Mouse (Mus musculus) neural tube, embryonic 15.5 days (tissue): Measurements from ENCODE around the gene Esrra. TPM values are rescaled to one million over a fixed set of nuclear protein-coding genes. Genes with fewer than 3 reads are reported as not detected.
A peak's percentile ranks its signal among the peaks of the same experiment; 100 is the strongest.

Experiments used
- ATAC-seq: fragments of 200-750 bp; cut with Nextera tagmentation; 2 replicates; pipeline ENCODE4 v1.8.0; 2017; ENCODE audit warnings: mild to moderate bottlenecking, moderate TSS enrichment, moderate library complexity; ENCODE audit not compliant: low FRiP score
- H3K27ac ChIP-seq: fragments of 300-500 bp; sonication (generic); replicated peaks from 2 replicates; pipeline ENCODE4 v1.5.1; 2015; ENCODE audit warnings: mild to moderate bottlenecking, inconsistent platforms
- H3K27me3 ChIP-seq: fragments of 300-500 bp; sonication (generic); replicated peaks from 2 replicates; pipeline ENCODE4 v1.6.1; 2015; ENCODE audit warnings: inconsistent platforms
- H3K36me3 ChIP-seq: fragments of 300-500 bp; sonication (generic); 2 replicates; pipeline ENCODE4 v1.6.1; 2015; ENCODE audit warnings: inconsistent platforms
- H3K4me1 ChIP-seq: fragments of 300-500 bp; sonication (generic); 2 replicates; pipeline ENCODE4 v1.6.1; 2015; ENCODE audit warnings: inconsistent platforms
- H3K4me2 ChIP-seq: fragments of 300-500 bp; sonication (generic); 2 replicates; pipeline ENCODE4 v1.6.1; 2015; ENCODE audit warnings: inconsistent platforms, mild to moderate bottlenecking, moderate library complexity
- H3K4me3 ChIP-seq: fragments of 300-500 bp; sonication (generic); replicated peaks from 2 replicates; pipeline ENCODE4 v1.5.1; 2015; ENCODE audit warnings: mild to moderate bottlenecking, inconsistent platforms
- H3K9ac ChIP-seq: fragments of 300-500 bp; sonication (generic); replicated peaks from 2 replicates; pipeline ENCODE4 v1.6.1; 2015; ENCODE audit warnings: mild to moderate bottlenecking, inconsistent platforms
- H3K9me3 ChIP-seq: fragments of 300-500 bp; sonication (generic); replicated peaks from 2 replicates; pipeline ENCODE4 v1.6.1; 2016; ENCODE audit warnings: inconsistent platforms
- whole genome bisulfite sequencing: fragments of 180-500 bp; shearing (Covaris S2); methylation state at CpG from one replicate; pipeline ENCODE4 v1.1.7; 2015; ENCODE audit warnings: mixed read lengths; 5-methylcytosine and 5-hydroxymethylcytosine counted together
- microRNA-seq: library from miRNA; unstranded; fragments of <30 nt; microRNA quantifications from one replicate; pipeline ENCODE4, GENCODE M21; 2017
- polyA plus RNA-seq: library from polyadenylated mRNA; unstranded; fragments of >200 nt; fragmentation: Nextera tagmentation; extraction: Ambion mirVana; gene quantifications from 2 replicates; pipeline ENCODE4 v1.2.1, GENCODE M21; 2015

Gene Esrra
- polyA plus RNA-seq, 1 experiment from 2014 or later = 17.1 TPM

DNA sequence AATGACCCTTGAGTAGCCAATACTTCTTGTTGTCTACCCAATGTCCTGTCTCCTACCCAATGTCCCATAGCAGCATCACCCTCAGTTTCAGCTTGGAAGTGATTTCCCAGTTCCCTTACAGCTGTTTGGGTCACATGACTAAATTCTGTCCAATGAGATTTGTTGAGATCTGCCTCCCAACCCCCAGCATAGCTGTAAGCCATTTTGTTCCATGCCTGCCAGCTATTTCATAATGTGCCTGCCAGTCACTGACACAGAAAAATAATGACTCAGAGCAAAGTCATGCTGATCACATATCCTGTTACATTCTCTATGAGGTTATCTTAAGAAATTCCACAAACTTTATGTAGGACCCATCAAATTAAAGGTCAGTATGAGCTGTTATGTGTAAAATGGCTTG, 44.8 kb downstream of the Esrra start:
- Histone ChIP-seq H3K27ac (no peak overlapping the region), H3K4me1 (no peaks in the 10 kb centered on the region), H3K4me2 (no peak overlapping the region), H3K27me3 (no peaks in the 10 kb centered on the region), H3K9ac (no peak overlapping the region), H3K36me3 (no peaks in the 10 kb centered on the region), H3K4me3 (no peak overlapping the region), H3K9me3 (no peaks in the 10 kb centered on the region; the same call in 1 of the 2 replicates)
- ATAC-seq = no peak

DNA sequence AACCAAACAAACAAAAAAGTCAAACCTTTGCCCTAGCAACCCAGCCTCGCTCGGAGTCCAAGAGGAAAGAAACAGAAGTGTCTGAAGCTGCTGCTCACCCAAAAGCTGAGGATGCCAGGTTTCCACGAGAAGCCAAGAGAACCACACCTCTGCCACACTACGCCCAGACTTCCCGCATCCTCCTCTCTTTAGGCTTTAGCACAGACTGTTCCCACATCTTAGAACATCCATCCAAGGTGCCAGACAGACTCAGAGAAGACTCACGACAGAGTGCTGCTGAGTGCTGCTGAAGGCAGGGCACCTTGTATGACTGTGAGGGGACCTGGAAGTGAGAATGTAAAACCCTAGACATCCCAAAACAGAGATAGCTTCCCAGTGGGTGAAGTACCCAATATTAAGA, 45.8 kb downstream of the Esrra start:
- H3K36me3 ChIP-seq = no peaks in the 10 kb centered on the region
- H3K9ac ChIP-seq = no peak overlapping the region
- ATAC-seq = no peak
- H3K27ac ChIP-seq = no peak overlapping the region
- no peaks in the 10 kb centered on the region for H3K27me3 ChIP-seq
- no peak overlapping the region for H3K4me2 ChIP-seq
- WGBS = 91% methylated on average over 6 of the region's 6 CpGs
- H3K4me3 ChIP-seq = no peak overlapping the region
- no peaks in the 10 kb centered on the region; the same call in 1 of the 2 replicates for H3K9me3 ChIP-seq
- no peaks in the 10 kb centered on the region for H3K4me1 ChIP-seq

DNA sequence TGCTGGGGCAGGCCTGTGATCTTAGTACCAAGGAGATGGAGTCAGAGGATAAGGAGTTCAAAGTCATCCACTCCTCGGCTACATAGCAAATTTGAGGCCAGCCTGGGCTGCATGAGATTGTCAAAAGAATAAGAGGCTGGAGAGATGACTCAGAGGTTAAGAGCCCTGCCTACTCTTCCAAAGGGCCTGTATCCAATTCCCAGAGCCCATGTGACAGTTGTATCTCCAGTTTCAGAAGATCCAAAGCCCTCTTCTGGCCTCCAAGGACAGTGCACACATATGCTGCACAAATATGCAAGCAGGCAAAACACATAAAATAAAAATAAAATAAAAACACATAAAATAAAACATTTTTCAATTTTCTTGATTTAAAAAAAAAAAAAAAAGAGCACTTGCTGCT, 47.4 kb downstream of the Esrra start:
- no peak overlapping the region for H3K4me2 ChIP-seq
- no peaks in the 10 kb centered on the region for H3K36me3 ChIP-seq
- no peak overlapping the region for H3K9ac ChIP-seq
- H3K27me3 ChIP-seq = no peaks in the 10 kb centered on the region
- no peaks in the 10 kb centered on the region for H3K9me3 ChIP-seq
- WGBS = 76% methylated on average over 1 of the region's 1 CpGs
- no peak overlapping the region for H3K27ac ChIP-seq
- H3K4me1 ChIP-seq = no peaks in the 10 kb centered on the region
- no peak overlapping the region for H3K4me3 ChIP-seq
- no peak for ATAC-seq

DNA sequence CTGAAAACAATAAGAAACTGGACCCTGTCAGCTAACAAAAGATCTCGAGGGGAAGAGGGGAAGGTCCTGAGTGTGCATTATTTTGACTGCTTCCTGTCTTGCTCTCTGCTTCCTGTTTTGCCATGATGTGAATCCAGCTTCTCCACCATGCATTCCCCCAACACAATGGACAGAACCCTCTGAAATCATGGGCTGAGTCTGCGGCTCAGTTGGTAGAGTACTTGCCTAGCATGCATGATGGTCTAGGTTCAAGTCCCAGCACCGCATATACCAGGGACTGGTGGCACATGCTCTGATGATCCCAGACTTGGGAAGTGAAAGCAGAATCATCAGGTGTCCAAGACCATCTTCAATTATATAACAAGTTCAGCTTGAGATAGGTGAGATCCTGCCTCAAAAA, 48.9 kb downstream of the Esrra start:
- no peak overlapping the region for H3K27ac ChIP-seq
- no peaks in the 10 kb centered on the region for H3K27me3 ChIP-seq
- H3K4me1 ChIP-seq = no peaks in the 10 kb centered on the region
- WGBS = 86% methylated on average over 3 of the region's 3 CpGs
- no peak overlapping the region for H3K9ac ChIP-seq
- H3K36me3 ChIP-seq = no peaks in the 10 kb centered on the region
- no peak for ATAC-seq
- no peak overlapping the region for H3K4me2 ChIP-seq
- H3K9me3 ChIP-seq = no peaks in the 10 kb centered on the region
- H3K4me3 ChIP-seq = no peak overlapping the region

DNA sequence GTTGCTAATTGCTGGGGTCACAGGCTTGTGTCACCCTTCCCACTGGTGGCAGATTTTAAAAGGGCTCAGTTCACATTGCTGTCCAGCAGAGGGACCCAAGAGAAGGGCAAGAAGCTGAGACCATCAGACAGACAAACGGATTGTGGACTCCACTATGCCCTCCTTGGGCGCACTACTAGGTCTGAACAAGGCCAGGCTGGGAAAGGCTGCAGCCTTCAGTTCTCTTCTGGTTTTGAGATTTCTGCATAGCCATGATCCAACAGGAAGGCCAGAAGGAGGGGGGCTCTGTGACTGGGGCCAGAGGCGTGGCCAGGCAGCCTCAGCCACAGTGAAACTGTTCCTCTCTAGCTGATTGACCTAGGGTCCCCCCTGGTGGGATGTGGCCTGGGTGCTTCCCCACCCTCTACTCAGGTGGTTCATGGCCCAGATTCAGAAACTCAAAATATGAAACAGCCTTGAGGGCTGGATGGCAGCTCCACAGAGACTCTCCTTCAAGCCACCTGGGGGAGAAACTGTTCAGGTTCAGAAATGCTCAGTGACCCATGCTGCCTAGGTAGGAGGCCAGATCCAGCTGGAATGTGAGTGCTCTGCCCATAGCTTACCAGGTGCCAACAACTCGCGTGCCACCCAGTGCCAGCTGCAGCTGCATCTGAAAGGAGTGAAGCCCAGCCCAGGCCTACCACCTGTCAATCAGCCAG, 49.9 kb downstream of the Esrra start:
- Histone ChIP-seq H3K4me3 (no peak overlapping the region), H3K9me3 (no peaks in the 10 kb centered on the region), H3K4me2 (no peak overlapping the region), H3K36me3 (no peaks in the 10 kb centered on the region), H3K4me1 (no peaks in the 10 kb centered on the region), H3K9ac (no peak overlapping the region), H3K27me3 (no peaks in the 10 kb centered on the region), H3K27ac (no peak overlapping the region)
- 63% methylated on average over 5 of the region's 5 CpGs for WGBS
- ATAC-seq = no peak

DNA sequence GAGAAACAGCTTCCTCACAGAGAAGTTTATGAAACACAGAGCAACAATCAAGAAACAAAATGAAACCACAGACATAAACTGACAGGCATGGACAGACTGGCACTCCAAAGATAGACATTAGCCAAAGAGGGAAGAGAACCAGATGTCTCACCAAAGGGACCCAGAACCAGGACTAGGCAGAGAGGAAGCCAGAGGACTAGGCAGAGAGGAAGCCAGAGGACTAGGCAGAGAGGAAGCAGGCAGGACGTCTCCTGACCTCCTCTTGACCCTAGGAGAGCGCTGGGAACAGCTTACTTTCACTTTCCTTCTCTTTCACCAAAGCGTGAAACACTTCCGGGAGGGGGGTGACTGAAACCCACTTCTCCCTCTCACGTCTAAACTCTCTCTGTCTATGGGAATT, 52.3 kb downstream of the Esrra start:
- Histone ChIP-seq H3K4me1 (no peaks in the 10 kb centered on the region), H3K27ac (no peak overlapping the region), H3K9ac (no peak overlapping the region), H3K4me3 (no peak overlapping the region), H3K36me3 (no peaks in the 10 kb centered on the region), H3K9me3 (no peaks in the 10 kb centered on the region), H3K27me3 (no peaks in the 10 kb centered on the region), H3K4me2 (peak overlapping the region; percentile 33)
- WGBS = 3% methylated on average over 5 of the region's 5 CpGs
- no peak for ATAC-seq

DNA sequence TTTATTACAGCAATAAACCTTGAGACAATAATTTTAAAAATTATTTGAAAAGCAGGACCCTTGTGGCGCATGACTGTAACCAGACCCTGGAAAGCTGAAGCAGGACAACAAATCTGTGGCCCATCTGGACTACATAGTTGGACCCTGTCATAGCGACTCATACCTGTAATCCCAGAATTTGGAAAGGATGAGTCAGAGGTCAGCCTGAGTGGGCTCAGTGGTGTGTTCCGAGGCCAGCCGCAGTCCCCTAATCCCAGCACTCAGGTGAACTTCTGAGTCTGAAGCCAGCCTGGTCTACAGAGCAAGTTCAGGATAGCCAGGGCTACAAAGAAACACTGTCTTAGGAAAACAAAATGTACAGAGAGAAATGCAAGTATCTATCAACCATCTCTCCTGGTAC, 60.2 kb downstream of the Esrra start:
- Histone ChIP-seq H3K4me1 (no peaks in the 10 kb centered on the region; the same call in 1 of the 2 replicates), H3K27me3 (no peaks in the 10 kb centered on the region), H3K36me3 (no peaks in the 10 kb centered on the region), H3K27ac (no peak overlapping the region), H3K9ac (no peak overlapping the region), H3K4me3 (no peak overlapping the region), H3K4me2 (no peak overlapping the region), H3K9me3 (no peaks in the 10 kb centered on the region)
- 100% methylated on average over 4 of the region's 4 CpGs for WGBS
- ATAC-seq = no peak

Small RNAs within 50 kb of the gene (microRNA-seq; reads per million reads assigned to microRNA genes)
- not detected for gene Mir6990

Other genes with a start within 250 kb of the Esrra start
- gene Rps6ka4, start 81.2 kb downstream of the Esrra start, polyA plus RNA-seq = 15.7 and 16.2 TPM in 2 replicates
- gene Ccdc88b, start 63.6 kb downstream of the Esrra start, polyA plus RNA-seq = 0.92 and 1.8 TPM in 2 replicates
- gene Trmt112, start 12.1 kb downstream of the Esrra start, polyA plus RNA-seq = 103 and 113 TPM in 2 replicates
- gene Prdx5, start 11.7 kb downstream of the Esrra start, polyA plus RNA-seq = 392 and 417 TPM in 2 replicates
- 6.8 TPM in 2 replicates for gene Catsperz, start 3.6 kb upstream of the Esrra start, polyA plus RNA-seq
- gene Kcnk4, start 12.7 kb upstream of the Esrra start, polyA plus RNA-seq = 11.8 and 13.8 TPM in 2 replicates
- 90.8 and 90.9 TPM in 2 replicates for gene Bad, start 20.0 kb upstream of the Esrra start, polyA plus RNA-seq
- gene Gpr137, start 20.7 kb upstream of the Esrra start, polyA plus RNA-seq = 59.8 and 72.3 TPM in 2 replicates
- gene Ppp1r14b, start 53.2 kb upstream of the Esrra start, polyA plus RNA-seq = 141 and 159 TPM in 2 replicates
- 14.1 and 23.4 TPM in 2 replicates for gene Plcb3, start 54.7 kb upstream of the Esrra start, polyA plus RNA-seq
- gene Fkbp2, start 58.7 kb upstream of the Esrra start, polyA plus RNA-seq = 174 and 190 TPM in 2 replicates
- 68.6 and 83.1 TPM in 2 replicates for gene Vegfb, start 65.8 kb upstream of the Esrra start, polyA plus RNA-seq
- gene Dnajc4, start 70.8 kb upstream of the Esrra start, polyA plus RNA-seq = 24.8 and 28.1 TPM in 2 replicates
- 24.8 and 25.9 TPM in 2 replicates for gene Nudt22, start 74.3 kb upstream of the Esrra start, polyA plus RNA-seq
- gene Trpt1, start 74.3 kb upstream of the Esrra start, polyA plus RNA-seq = 16.5 and 22.1 TPM in 2 replicates
- gene Fermt3, start 97.7 kb upstream of the Esrra start, polyA plus RNA-seq = 4.6 and 19.6 TPM in 2 replicates
- gene Stip1, start 118.2 kb upstream of the Esrra start, polyA plus RNA-seq = 210 and 232 TPM in 2 replicates
- gene Macrod1, start 135.0 kb upstream of the Esrra start, polyA plus RNA-seq = 7.2 and 7.7 TPM in 2 replicates
- 10.5 and 10.9 TPM in 2 replicates for gene Flrt1, start 183.9 kb upstream of the Esrra start, polyA plus RNA-seq